Mouse (Mus musculus) CD4-positive, CD25-positive, alpha-beta regulatory T cell, adult 9 weeks (primary cell): ENCODE results near the gene Gm49601. TPM values are rescaled to one million over a fixed set of nuclear protein-coding genes. Genes with fewer than 3 reads are reported as not detected.

Experiments
- polyA plus RNA-seq: library from polyadenylated mRNA; unstranded; fragments of 100-300 nt; shearing (Covaris generic); gene quantifications from one replicate; pipeline ENCODE4 v1.2.1, GENCODE M21; 2017

Gene Gm49601
- polyA plus RNA-seq: not detected

DNA sequence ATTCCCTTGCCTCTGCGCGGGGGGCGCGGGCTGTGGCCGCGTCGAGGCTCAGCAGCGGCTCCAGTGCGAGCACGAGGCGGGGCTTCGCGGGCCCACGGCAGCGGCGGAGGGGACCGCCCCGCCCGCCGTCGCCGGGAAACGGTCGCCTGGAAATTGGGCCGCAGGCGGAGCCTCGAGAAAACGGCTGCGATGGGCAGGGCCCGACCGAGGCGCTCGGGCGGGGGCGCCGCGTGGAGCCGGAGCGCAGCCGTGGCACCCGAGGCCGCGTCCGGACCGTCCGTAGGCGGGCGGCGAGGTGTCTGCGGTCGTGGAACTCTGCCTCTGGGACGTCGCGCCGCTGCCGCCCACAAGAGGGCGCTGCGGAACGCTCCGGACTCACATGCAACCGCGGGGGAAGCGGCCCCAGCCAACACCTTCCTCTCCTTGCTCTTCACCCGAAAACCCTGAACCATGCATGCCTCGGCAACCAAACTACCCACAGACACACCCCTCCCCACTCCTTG, at the start of gene Gm49601:
Gene Gm49601 (minus strand): TSS at position 52 of the 503 bp plus-strand sequence.

DNA sequence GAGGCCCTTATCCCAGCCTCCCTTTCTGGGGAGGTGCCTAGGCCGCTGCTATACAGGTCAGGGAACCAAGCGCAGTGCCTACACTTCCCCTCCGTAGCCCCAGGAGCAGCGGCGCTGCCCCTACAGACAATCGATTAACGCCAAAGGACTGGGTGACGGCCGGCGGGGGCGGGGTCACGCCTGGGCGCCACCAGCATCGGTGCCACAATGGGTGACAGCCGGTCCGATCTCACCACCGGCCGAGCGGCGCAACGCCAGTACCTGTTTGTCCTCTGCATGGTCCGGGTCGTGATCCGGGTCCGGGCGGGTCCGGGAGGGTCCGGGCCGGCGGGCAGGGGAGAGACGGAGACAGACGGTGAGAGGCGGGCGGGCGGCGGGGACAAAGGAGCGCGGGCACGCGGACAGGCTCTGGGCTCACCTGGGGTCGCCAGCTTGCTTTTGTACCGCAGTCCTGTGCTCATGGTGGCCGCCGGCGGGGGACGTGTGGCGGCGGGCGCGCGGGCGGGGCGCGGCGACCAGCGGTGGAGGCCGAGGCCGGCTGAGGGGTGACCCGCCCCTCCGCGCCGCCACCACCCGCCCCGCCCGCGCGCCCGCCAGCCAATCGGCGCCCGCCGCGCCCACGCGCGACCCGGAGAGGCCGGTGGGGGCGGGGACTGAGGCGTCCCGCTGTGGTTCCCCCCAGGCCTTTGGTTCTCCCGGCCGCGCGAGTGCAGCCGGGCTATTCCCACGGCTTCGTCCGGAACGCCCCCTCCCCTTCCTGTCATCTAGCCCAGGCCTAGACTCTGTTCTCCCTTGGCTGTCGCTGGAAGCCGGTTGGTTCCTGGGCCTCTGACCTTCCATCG, 3.4 kb upstream of the Gm49601 start, which contains the start of gene Sept5:
Gene Sept5 (minus strand): TSS at position 565 of the 842 bp plus-strand sequence.

DNA sequence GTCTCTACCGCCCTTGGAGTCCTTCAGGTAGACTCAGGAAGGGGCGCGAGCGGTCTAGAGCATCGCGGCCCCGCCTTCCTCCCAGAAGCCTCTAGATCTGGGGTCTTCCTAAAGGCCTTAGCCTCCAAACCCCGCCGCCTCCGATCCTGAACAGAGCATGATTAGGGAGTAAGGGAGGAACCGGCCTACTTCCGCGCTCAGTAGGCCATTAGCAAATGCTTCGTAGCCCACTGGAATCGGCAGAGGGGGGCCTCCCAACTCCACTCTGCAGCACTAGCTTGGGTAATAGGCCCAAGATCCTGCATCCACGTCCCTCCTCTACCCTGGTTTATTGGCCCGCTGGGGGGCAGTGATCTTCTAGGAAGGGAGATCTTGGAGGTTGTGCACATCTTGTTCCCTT, 4.2 kb downstream of the Gm49601 start, which contains the start of gene Gp1bb:
Gene Gp1bb (minus strand): TSS at position 385 of the 400 bp plus-strand sequence.

DNA sequence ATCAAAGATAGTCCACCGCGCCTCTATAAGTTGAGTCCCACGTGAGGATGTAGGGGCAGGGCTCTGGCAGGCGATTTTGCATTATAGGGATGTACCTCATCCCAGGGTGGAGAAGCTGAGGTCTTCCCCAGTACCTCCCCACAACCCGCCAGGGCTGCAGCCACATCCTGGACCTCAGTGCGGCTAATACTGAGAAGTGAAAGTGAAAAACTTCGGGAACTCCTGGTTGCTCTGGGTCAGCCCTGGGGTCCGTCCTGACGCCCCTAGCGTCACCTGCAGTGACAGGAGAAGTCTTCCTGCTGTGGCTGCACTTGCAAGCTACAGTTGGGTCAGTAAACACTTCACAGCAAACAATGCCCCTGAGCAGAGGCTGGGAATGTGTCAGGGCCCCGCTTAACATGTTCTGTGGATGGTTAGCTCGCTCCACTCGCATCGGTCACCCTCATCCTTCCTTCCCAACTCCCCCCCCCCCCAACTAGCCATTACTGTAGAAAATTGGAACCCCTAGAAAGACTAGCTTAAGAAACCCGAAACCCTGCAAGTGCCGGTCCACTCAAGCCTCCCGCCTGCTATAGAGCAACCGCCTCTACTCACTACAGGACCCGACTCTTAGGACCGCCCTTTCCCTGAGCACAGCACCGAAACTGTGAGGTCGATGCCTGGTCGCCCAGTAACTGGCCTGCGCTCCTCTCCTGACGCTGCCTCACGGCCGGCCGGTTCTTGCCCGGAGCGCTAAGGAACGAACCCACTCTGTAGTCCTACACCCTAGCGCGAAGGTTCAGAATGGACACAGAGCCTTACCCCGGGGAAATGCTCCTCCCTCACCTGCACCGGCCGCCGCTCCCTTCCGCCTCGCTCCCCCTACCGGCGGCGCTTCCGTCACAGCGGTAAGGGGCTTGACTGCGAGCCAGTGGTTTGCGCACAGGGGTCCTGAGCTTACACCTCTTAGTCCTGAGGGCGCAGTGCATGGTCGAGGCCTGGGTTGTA, 36.1 kb downstream of the Gm49601 start, which contains the start of gene Tbx1:
Gene Tbx1 (minus strand): TSS at position 868 of the 987 bp plus-strand sequence.

Other genes starting within 250 kb of the Gm49601 start
- gene Txnrd2, start 200.0 kb downstream of the Gm49601 start, polyA plus RNA-seq: 19.6 TPM
- gene Comt, start 199.6 kb downstream of the Gm49601 start, polyA plus RNA-seq: 64.5 TPM
- 27.8 TPM for gene Gnb1l, start 127.7 kb downstream of the Gm49601 start, polyA plus RNA-seq
- gene Rtl10, start 127.5 kb downstream of the Gm49601 start, polyA plus RNA-seq: 0.79 TPM
- gene Tbx1, start 35.8 kb downstream of the Gm49601 start, polyA plus RNA-seq: not detected
- not detected for gene Gp1bb, start 4.0 kb downstream of the Gm49601 start, polyA plus RNA-seq
- gene Sept5, start 3.5 kb upstream of the Gm49601 start, polyA plus RNA-seq: 0.33 TPM
- not detected for gene Cldn5, start 150.4 kb upstream of the Gm49601 start, polyA plus RNA-seq
- 158 TPM for gene Ufd1, start 185.4 kb upstream of the Gm49601 start, polyA plus RNA-seq
- 7.2 TPM for gene Cdc45, start 185.6 kb upstream of the Gm49601 start, polyA plus RNA-seq
- gene 2510002D24Rik, start 210.2 kb upstream of the Gm49601 start, polyA plus RNA-seq: 74.0 TPM
- gene Gm28539, start 210.2 kb upstream of the Gm49601 start, polyA plus RNA-seq: not detected